Mouse (Mus musculus): ENCODE results near the gene Gm10282. TPM values are rescaled to one million over a fixed set of nuclear protein-coding genes. Genes with fewer than 3 reads are reported as not detected.
A peak's percentile ranks its signal among the peaks of the same experiment; 100 is the strongest.

Gm10282 gene
- polyA plus RNA-seq, 1 experiment from 2014 or later, result 7.2 TPM

- WGBS (ENCODE audit: insufficient replicate concordance), result 25% methylated on average over 3 of the region's 3 CpGs
- no peak for ATAC-seq (ENCODE audit: insufficient read depth)
- no peaks in the 10 kb centered on the region for H3K36me3 ChIP-seq (replicated peaks)
These were observed 8.0 kb upstream of the Gm10282 start for GRCm38 (mm10) chr8:72312926-72313518.

GRCm38 (mm10) chr8:72310849-72311506, 5.9 kb upstream of the Gm10282 start:
- ATAC-seq (ENCODE audit: insufficient read depth), result peak; percentile 66
- H3K36me3 ChIP-seq (replicated peaks), result no peaks in the 10 kb centered on the region
- H3K4me2 ChIP-seq, result no peak overlapping the region
- no peaks in the 10 kb centered on the region for H3K9me3 ChIP-seq (replicated peaks)
- peak overlapping the region; percentile 24; the same call in 1 of the 2 replicates for H3K27ac ChIP-seq (replicated peaks)
- peaks cover 12% of the 10 kb centered on the region for H3K4me1 ChIP-seq (replicated peaks)
- no peak overlapping the region for H3K9ac ChIP-seq
- 56% methylated on average over 8 of the region's 8 CpGs for WGBS (ENCODE audit: insufficient replicate concordance)
- H3K27me3 ChIP-seq, result no peaks in the 10 kb centered on the region
- no peak overlapping the region for H3K4me3 ChIP-seq (replicated peaks)

More at GRCm38 (mm10) chr8:72312926-72313518, 8.0 kb upstream of the Gm10282 start:
- H3K4me2 ChIP-seq, result no peak overlapping the region
- no peaks in the 10 kb centered on the region for H3K9me3 ChIP-seq (replicated peaks)
- no peak overlapping the region for H3K27ac ChIP-seq (replicated peaks)
- no peak overlapping the region for H3K9ac ChIP-seq
- peaks cover 8% of the 10 kb centered on the region; the same call in 1 of the 2 replicates for H3K27me3 ChIP-seq
- peaks cover 29% of the 10 kb centered on the region for H3K4me1 ChIP-seq (replicated peaks)
- H3K4me3 ChIP-seq (replicated peaks), result no peak overlapping the region

GRCm38 (mm10) chr8:72308276-72308675, 3.2 kb upstream of the Gm10282 start:
- H3K4me2 ChIP-seq, result no peak overlapping the region
- H3K9me3 ChIP-seq (replicated peaks), result no peaks in the 10 kb centered on the region
- H3K4me3 ChIP-seq (replicated peaks), result no peak overlapping the region
- no peaks in the 10 kb centered on the region for H3K27me3 ChIP-seq
- no peaks in the 10 kb centered on the region for H3K36me3 ChIP-seq (replicated peaks)
- no peak; the same call in 1 of the 2 replicates for ATAC-seq (ENCODE audit: insufficient read depth)
- H3K9ac ChIP-seq, result no peak overlapping the region
- peaks cover 12% of the 10 kb centered on the region for H3K4me1 ChIP-seq (replicated peaks)
- H3K27ac ChIP-seq (replicated peaks), result no peak overlapping the region
- WGBS (ENCODE audit: insufficient replicate concordance), result 57% methylated on average over 6 of the region's 6 CpGs

- WGBS (ENCODE audit: insufficient replicate concordance), result 70% methylated on average over 5 of the region's 5 CpGs
- ATAC-seq (ENCODE audit: insufficient read depth), result no peak
These were observed 1.9 kb upstream of the Gm10282 start for GRCm38 (mm10) chr8:72306913-72307312.

GRCm38 (mm10) chr8:72303633-72304032, 1.4 kb downstream of the Gm10282 start:
- Histone ChIP-seq H3K36me3 (replicated peaks) (no peaks in the 10 kb centered on the region), H3K9me3 (replicated peaks) (no peaks in the 10 kb centered on the region), H3K4me3 (replicated peaks) (no peak overlapping the region), H3K27me3 (no peaks in the 10 kb centered on the region), H3K4me2 (0 out of 2 replicates have a peak overlapping the region, but pooled peaks have one; percentile 35), H3K9ac (no peak overlapping the region), H3K4me1 (replicated peaks) (peaks cover 7% of the 10 kb centered on the region; the same call in 1 of the 2 replicates), H3K27ac (replicated peaks) (no peak overlapping the region)
- 26% methylated on average over 8 of the region's 8 CpGs for WGBS (ENCODE audit: insufficient replicate concordance)
- ATAC-seq (ENCODE audit: insufficient read depth), result no peak

More at GRCm38 (mm10) chr8:72306913-72307312, 1.9 kb upstream of the Gm10282 start:
- Histone ChIP-seq H3K9ac (no peak overlapping the region), H3K27ac (replicated peaks) (no peak overlapping the region), H3K4me2 (no peak overlapping the region), H3K4me3 (replicated peaks) (no peak overlapping the region), H3K27me3 (no peaks in the 10 kb centered on the region), H3K9me3 (replicated peaks) (no peaks in the 10 kb centered on the region), H3K36me3 (replicated peaks) (no peaks in the 10 kb centered on the region), H3K4me1 (replicated peaks) (peaks cover 10% of the 10 kb centered on the region)

GRCm38 (mm10) chr8:72302986-72303612, 2.0 kb downstream of the Gm10282 start:
- no peaks in the 10 kb centered on the region for H3K27me3 ChIP-seq
- H3K4me1 ChIP-seq (replicated peaks), result peaks cover 7% of the 10 kb centered on the region; the same call in 1 of the 2 replicates
- H3K27ac ChIP-seq (replicated peaks), result no peak overlapping the region
- H3K4me2 ChIP-seq, result no peak overlapping the region
- no peaks in the 10 kb centered on the region for H3K9me3 ChIP-seq (replicated peaks)
- 46% methylated on average over 8 of the region's 8 CpGs for WGBS (ENCODE audit: insufficient replicate concordance)
- ATAC-seq (ENCODE audit: insufficient read depth), result no peak
- H3K36me3 ChIP-seq (replicated peaks), result no peaks in the 10 kb centered on the region
- no peak overlapping the region for H3K9ac ChIP-seq
- H3K4me3 ChIP-seq (replicated peaks), result no peak overlapping the region

- Histone ChIP-seq H3K4me2 (no peak overlapping the region), H3K9me3 (replicated peaks) (no peaks in the 10 kb centered on the region), H3K27me3 (no peaks in the 10 kb centered on the region), H3K27ac (replicated peaks) (no peak overlapping the region), H3K36me3 (replicated peaks) (no peaks in the 10 kb centered on the region), H3K4me1 (replicated peaks) (0 out of 2 replicates have a peak, but pooled peaks cover 7% of the 10 kb centered on the region), H3K4me3 (replicated peaks) (no peak overlapping the region), H3K9ac (no peak overlapping the region)
- 60% methylated on average over 5 of the region's 5 CpGs for WGBS (ENCODE audit: insufficient replicate concordance)
- ATAC-seq (ENCODE audit: insufficient read depth), result no peak
These were observed 3.6 kb downstream of the Gm10282 start for GRCm38 (mm10) chr8:72301497-72301896.

- Histone ChIP-seq H3K4me1 (replicated peaks) (peaks cover 7% of the 10 kb centered on the region; the same call in 1 of the 2 replicates), H3K4me2 (no peak overlapping the region), H3K9ac (no peak overlapping the region), H3K27ac (replicated peaks) (no peak overlapping the region), H3K36me3 (replicated peaks) (no peaks in the 10 kb centered on the region), H3K27me3 (no peaks in the 10 kb centered on the region), H3K9me3 (replicated peaks) (no peaks in the 10 kb centered on the region), H3K4me3 (replicated peaks) (no peak overlapping the region)
- ATAC-seq (ENCODE audit: insufficient read depth), result no peak
- WGBS (ENCODE audit: insufficient replicate concordance), result 62% methylated on average over 9 of the region's 9 CpGs
These were observed 4.2 kb downstream of the Gm10282 start for GRCm38 (mm10) chr8:72300654-72301400.

GRCm38 (mm10) chr8:72298928-72299327, 6.1 kb downstream of the Gm10282 start:
- ATAC-seq (ENCODE audit: insufficient read depth), result no peak
- no peak overlapping the region for H3K4me2 ChIP-seq
- no peaks in the 10 kb centered on the region for H3K9me3 ChIP-seq (replicated peaks)
- no peaks in the 10 kb centered on the region for H3K36me3 ChIP-seq (replicated peaks)
- no peak overlapping the region for H3K4me3 ChIP-seq (replicated peaks)
- peaks cover 7% of the 10 kb centered on the region; the same call in 1 of the 2 replicates for H3K4me1 ChIP-seq (replicated peaks)
- no peak overlapping the region for H3K27ac ChIP-seq (replicated peaks)
- 50% methylated on average over 1 of the region's 1 CpGs for WGBS (ENCODE audit: insufficient replicate concordance)
- H3K9ac ChIP-seq, result no peak overlapping the region
- H3K27me3 ChIP-seq, result no peaks in the 10 kb centered on the region

- H3K4me2 ChIP-seq, result no peak overlapping the region
- H3K4me3 ChIP-seq (replicated peaks), result no peak overlapping the region
- H3K4me1 ChIP-seq (replicated peaks), result no peaks in the 10 kb centered on the region; the same call in 1 of the 2 replicates
- no peaks in the 10 kb centered on the region for H3K27me3 ChIP-seq
- no peaks in the 10 kb centered on the region for H3K9me3 ChIP-seq (replicated peaks)
- no peaks in the 10 kb centered on the region for H3K36me3 ChIP-seq (replicated peaks)
- no peak overlapping the region for H3K9ac ChIP-seq
- H3K27ac ChIP-seq (replicated peaks), result no peak overlapping the region
- 68% methylated on average over 8 of the region's 8 CpGs for WGBS (ENCODE audit: insufficient replicate concordance)
- ATAC-seq (ENCODE audit: insufficient read depth), result no peak
These were observed 8.5 kb downstream of the Gm10282 start for GRCm38 (mm10) chr8:72296561-72296960.

Measured in liver, embryonic 15.5 days (tissue).